Mouse (Mus musculus) layer of hippocampus, adult 9-11 months (tissue): ENCODE data around the gene Mmp24.
A peak's percentile ranks its signal among the peaks of the same experiment; 100 is the strongest.
"Not testable (repeated sequence)": the region's sequence is repeated elsewhere in the genome, so short reads cannot be mapped to it uniquely, and the experiment has no call there.

Experiments
- DNase-seq: peaks from one replicate; pipeline ENCODE4 v3.0.0; 2022

Mmp24 gene

DNA sequence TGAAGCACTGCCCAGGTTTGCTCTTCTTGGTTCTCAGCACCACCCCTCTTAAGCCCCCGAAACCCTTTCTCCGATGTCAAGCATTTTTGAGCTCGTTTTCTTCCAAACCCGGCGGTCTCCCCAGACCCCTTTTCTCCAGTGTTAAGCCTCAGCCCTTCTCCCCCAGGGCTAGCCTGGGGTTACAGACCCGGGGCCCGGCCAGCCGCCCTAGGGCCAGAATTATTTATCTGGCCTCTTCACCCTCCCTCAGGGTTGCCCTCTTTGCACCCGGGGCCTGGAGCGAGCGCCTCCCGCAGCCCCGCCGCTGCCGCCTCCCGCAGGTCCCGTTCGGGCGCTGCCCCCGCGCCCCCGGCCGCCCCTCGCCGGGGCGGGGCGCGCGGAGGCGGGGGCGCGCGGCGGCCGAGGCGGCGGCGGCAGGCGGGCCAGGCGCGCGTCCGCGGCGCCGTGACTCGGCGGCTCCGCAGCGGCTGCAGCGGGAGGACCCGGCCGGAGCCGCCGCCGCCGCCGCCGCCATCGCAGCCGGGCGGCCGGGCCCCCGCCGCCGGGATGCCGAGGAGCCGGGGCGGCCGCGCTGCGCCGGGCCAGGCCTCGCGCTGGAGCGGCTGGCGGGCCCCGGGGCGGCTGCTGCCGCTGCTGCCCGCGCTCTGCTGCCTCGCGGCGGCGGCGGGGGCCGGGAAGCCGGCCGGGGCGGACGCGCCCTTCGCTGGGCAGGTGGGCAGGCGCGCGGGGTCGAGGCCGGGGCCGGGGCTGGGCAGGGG lies at the start of gene Mmp24:
Mmp24 (plus strand) TSS at position 416 of the 758 bp plus-strand sequence.
- no peak for DNase-seq

GRCm38 (mm10) chr2:155726302-155726701 lies 48.8 kb upstream of the Mmp24 start:
- peak; percentile 44 for DNase-seq

GRCm38 (mm10) chr2:155727764-155728395 lies 47.3 kb upstream of the Mmp24 start:
- no peak for DNase-seq

DNA sequence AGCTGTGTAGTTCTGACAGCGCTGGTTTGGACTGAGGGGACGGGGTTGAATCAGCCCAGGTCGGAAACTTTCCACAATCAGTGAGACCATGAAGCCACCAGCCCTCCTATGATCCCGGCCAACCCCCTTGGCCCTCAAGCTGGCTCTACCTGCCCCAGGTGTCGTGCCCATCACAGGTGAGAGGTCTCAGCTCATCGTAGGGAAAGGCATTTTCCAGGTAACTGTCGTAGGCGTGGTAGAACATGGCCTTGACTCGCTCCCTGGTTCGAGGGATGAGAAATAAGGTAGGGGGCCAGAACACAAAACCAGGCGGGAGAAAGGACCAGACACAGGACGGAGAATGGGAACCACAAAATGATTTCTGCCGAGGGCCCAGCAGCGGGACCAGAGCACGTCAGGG lies 46.4 kb upstream of the Mmp24 start:
- DNase-seq = no peak

DNA sequence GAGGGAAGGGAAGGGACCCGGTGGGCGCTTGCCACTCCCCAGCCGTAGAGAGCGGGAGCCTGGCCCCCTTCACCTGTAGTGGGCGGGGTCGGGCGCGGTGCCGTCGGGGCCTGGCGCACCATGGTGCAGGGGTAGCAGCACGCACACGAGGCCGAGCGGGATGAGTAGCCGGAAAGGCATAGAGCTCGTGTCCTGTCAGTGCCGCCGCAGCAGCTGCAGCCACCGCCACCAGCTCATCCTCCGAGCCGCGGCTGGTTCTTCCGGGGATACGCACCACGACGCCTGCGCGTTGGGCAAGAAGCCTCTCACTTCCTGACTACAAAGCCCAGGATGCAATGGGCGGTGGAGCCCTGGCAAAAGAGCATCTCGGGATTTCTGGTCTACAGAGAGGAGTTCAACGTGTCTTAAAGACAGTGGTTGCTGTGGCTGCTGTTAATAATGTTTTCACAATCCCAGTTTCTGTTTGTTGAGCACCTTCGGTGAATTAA lies 45.9 kb upstream of the Mmp24 start, which contains the start of gene Edem2:
Edem2 (minus strand) TSS at position 318 of the 488 bp plus-strand sequence.
- peak; percentile 94 for DNase-seq

DNA sequence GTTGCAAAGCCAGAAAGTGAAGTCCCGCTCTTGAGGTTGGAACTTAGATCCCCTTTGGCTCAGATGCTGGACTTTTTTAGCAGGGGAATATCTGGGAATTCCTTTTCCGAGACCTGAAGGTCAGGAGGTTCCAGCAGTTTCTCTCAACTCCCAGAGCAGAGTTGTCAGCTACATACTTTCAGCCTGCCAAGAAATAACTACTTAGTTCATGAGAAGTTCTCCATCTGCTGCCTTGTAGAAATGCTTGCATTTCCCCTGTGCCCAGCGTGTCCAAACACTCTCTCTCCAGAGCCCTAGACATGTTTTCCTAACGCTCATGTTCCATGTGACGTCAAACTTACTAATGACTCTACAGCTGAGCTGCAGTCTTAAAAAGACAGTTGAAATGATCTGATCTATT lies 40.1 kb upstream of the Mmp24 start:
- DNase-seq = no peak

DNA sequence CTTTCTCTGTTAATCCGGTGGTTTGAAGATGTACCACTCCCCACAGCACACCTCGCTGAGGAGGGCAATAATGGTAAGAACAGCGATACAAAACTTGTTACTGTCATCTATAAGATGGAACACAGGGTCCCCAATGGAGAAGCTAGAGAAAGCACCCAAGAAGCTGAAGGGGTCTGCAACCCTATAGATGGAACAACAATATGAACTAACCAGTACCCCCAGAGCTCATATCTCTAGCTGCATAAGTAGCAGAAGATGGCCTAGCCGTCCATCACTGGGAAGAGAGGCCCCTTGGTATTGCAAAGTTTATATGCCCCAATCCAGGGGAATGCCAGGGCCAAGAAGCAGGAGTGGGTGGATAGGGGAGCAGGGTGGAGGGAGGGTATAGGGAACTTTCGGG lies 39.4 kb upstream of the Mmp24 start, which contains the start of gene Gm17581:
Gm17581 (minus strand) TSS at position 101 of the 400 bp plus-strand sequence.
- DNase-seq = not testable (repeated sequence)

- DNase-seq = no peak
Observed at GRCm38 (mm10) chr2:155736936-155737335, 38.2 kb upstream of the Mmp24 start.

DNA sequence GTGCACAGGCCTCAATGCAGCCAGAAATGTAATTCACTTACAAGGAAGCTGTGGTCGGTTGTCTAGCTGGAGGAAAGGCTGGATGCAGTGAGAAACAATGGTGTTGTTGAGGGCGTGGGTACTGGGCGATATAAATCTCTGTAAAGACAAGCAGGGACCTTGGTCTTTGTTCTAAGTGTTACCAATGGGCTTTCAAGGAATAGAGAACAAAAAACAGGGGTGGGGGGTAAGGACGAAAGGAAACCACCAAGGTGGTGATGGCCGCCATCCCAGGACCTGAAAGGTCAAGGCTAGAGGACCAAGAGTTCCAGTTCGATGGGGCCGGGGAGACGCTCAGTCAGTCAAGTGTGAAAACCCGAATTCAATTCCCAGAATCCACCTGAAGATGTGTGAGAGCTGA lies 37.3 kb upstream of the Mmp24 start:
- DNase-seq = no peak

DNA sequence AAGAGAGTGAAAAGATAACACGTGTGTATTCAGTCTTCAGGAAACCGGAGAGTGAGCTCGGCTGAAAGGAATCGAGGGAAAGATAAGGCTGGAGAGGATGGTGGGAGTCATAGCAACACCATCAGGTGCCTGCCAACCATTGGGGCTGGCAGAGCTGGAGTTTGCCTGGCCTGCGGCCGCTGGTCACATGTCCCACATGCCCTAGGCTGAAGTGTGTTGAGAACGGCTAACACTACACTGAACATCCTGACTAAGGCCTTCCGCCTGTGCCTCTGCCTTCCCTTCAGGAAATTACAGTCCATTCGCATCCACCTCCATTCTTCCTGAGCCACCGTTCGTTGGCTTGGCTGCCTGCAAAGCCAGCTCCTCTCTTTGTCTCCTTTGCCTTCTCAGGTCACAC lies 32.9 kb upstream of the Mmp24 start:
- DNase-seq = no peak

DNA sequence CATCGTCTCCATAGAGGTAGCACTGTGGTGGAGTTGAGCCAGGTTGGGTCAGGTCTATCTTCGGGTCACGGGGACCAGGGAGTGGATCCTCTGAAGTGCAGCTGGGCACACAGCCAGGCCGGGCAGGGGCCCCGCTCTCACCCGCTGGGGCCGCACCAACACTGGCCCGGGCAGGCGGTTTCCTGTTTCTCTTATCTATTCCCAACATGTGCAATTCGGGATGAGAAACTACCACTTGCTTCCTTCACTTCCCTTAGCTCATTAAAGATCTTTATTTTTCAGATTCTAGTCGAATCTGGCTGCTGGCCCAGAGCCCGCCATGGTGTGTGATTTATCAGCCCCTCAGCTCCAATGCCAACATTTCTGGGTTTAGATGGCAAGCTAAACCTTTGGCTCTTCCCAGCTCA lies 32.2 kb upstream of the Mmp24 start:
- no peak for DNase-seq

DNA sequence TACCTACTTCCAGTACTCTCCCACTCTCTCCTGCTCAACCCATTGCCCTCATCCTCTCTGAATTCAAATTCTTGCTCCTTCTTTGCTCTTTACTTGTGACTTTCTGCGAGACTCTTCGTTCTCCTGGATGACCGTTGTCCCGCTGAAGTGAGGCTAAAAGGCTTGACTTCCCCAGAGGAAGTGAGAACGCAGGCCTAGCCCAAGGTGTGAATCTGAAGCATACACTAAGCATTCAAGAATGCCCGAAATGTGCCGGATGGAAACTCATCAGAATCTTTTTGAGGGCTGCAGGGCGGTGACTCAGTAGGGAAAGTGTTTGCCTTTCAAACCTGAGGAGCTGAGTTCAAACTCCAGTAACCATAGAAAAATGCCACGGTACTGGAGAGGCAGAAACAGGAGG lies 31.8 kb upstream of the Mmp24 start:
- DNase-seq = no peak

GRCm38 (mm10) chr2:155745487-155745886 lies 29.7 kb upstream of the Mmp24 start:
- no peak for DNase-seq

DNA sequence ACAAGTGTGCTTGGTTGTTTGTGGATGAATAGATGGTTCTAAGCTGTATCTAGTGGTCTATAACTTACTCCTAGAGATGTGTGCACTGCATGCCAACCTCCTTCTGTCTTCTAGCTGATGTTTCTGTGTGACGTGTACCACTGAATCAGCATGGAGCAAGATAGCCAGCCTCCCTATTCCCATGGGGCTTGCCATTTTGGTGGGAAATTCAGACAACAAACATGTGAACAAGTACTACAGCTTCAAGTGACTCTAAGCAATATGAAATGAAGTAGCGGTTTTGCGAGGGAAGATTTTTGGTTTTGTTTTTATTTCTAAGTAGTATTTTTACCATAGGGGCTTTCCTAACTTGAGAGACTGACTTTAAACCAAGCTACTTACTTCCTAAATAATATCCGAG lies 25.7 kb upstream of the Mmp24 start:
- DNase-seq = no peak

GRCm38 (mm10) chr2:155751014-155751786 lies 23.9 kb upstream of the Mmp24 start, which contains the start of gene Procr:
Gene Procr (plus strand): TSS chr2:155751117.
- no peak for DNase-seq

- no peak for DNase-seq
Observed at GRCm38 (mm10) chr2:155755746-155756145, 19.4 kb upstream of the Mmp24 start.

- no peak for DNase-seq
Observed at GRCm38 (mm10) chr2:155756855-155757566, 18.1 kb upstream of the Mmp24 start.

- DNase-seq = no peak
Observed at GRCm38 (mm10) chr2:155764679-155765418, 10.3 kb upstream of the Mmp24 start.

- no peak for DNase-seq
Observed at GRCm38 (mm10) chr2:155773664-155774063, 1.5 kb upstream of the Mmp24 start.

GRCm38 (mm10) chr2:155774261-155774926 lies 748 bp upstream of the Mmp24 start:
- no peak for DNase-seq

DNA sequence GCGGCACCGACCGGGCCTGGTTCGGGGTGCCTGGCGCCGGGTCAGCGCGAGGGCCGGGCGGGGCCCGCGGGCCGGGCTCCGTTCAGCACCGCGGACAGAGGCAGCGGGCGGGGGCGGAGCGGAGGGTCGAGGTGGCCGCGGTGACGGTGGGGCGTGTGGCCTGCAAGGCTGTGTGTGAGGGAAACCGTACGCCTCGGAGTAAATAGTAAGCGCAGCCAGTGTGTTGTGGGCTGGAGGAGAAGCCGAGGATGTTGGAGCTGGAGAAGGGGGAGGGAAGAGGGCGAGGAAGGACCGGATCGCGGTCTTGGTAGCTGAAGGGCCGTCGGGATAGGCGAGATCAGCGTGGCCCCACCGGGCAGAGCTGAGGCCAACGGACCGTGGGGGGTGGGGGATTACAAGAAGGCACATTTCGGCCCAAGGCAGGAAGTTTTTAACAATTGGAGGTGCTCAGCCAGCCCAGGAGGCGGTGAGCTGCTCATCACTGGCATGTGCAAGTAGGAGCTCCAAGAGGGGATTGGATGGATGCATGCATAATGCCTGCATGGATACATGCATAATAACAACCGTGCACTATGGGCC lies 632 bp downstream of the Mmp24 start:
- DNase-seq = peak; percentile 25
